Mouse (Mus musculus) kidney, postnatal 0 days (tissue): ENCODE results near the gene Epor. TPM values are rescaled to one million over a fixed set of nuclear protein-coding genes. Genes with fewer than 3 reads are reported as not detected.
A peak's percentile ranks its signal among the peaks of the same experiment; 100 is the strongest.

ENCODE experiments used
- ATAC-seq: fragments of 200-750 bp; cut with Nextera tagmentation; replicated peaks from 2 replicates; pipeline ENCODE4 v1.8.0; 2017; ENCODE audit warnings: low read depth, moderate number of reproducible peaks, moderate TSS enrichment, moderate library complexity; ENCODE audit not compliant: low FRiP score
- DNase-seq: peaks from one replicate; pipeline ENCODE4 v3.0.0-alpha.2; 2016; ENCODE audit warnings: low spot score
- H3K27ac ChIP-seq: fragments of 300-500 bp; sonication (generic); 2 replicates; pipeline ENCODE4 v1.5.1; 2014; ENCODE audit warnings: mild to moderate bottlenecking
- H3K27me3 ChIP-seq: fragments of 300-500 bp; sonication (generic); 2 replicates; pipeline ENCODE4 v1.6.1; 2014; ENCODE audit warnings: low read length, mixed read lengths; ENCODE audit not compliant: insufficient read depth
- H3K36me3 ChIP-seq: fragments of 300-500 bp; sonication (generic); 2 replicates; pipeline ENCODE4 v1.6.1; 2014; ENCODE audit warnings: low read length, mixed read lengths; ENCODE audit not compliant: insufficient read depth
- H3K4me1 ChIP-seq: fragments of 300-500 bp; sonication (generic); replicated peaks from 2 replicates; pipeline ENCODE4 v1.6.1; 2014; ENCODE audit warnings: antibody characterized with exemption, low read length, mixed read lengths; ENCODE audit not compliant: insufficient read depth
- H3K4me2 ChIP-seq: fragments of 300-500 bp; sonication (generic); 2 replicates; pipeline ENCODE4 v1.6.1; 2014; ENCODE audit warnings: mild to moderate bottlenecking, low read length, moderate library complexity, mixed read lengths
- H3K4me3 ChIP-seq: fragments of 300-500 bp; sonication (generic); replicated peaks from 2 replicates; pipeline ENCODE4 v1.5.1; 2014; ENCODE audit warnings: low read depth, low read length
- H3K9ac ChIP-seq: fragments of 300-500 bp; sonication (generic); 2 replicates; pipeline ENCODE4 v1.6.1; 2014; ENCODE audit warnings: low read depth, low read length
- H3K9me3 ChIP-seq: fragments of 300-500 bp; sonication (generic); replicated peaks from 2 replicates; pipeline ENCODE4 v1.6.1; 2016; ENCODE audit warnings: low read length, inconsistent platforms, mixed read lengths
- CTCF ChIP-seq: IDR thresholded peaks from 2 replicates; pipeline ENCODE4 v1.5.1; 2016; ENCODE audit warnings: antibody characterized with exemption, low read depth, mild to moderate bottlenecking, moderate library complexity
- WGBS: fragments of 180-500 bp; shearing (Covaris S2); extraction: QIAGEN DNeasy Blood & Tissue Kit; methylation state at CpG from one replicate; pipeline ENCODE4 v1.1.7; 2014; 5-methylcytosine and 5-hydroxymethylcytosine counted together
- polyA plus RNA-seq: library from polyadenylated mRNA; unstranded; fragments of >200 nt; fragmentation: Nextera tagmentation; extraction: Ambion mirVana; gene quantifications from 2 replicates; pipeline ENCODE4 v1.2.1, GENCODE M21; 2015

Gene Epor
- polyA plus RNA-seq, 1 experiment from 2014 or later: 16.1 TPM

DNA sequence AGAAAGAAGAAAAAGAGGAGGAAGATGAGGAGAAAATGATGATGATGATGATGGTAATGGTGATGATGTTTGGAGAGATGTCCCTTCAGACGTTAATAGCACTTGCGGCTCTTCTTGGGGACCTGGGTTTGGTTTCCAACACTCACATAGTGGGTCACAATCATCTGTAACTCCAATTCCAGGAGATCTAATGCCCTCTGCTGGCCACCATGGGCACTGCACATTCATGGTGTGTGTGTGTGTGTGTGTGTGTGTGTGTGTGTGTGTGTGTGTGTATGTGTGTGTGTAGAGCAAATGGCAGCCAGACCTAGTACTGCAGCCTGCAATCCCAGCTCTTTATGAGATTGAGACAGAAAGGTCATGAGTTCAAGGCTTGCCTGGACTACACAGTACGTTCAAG lies 11.3 kb downstream of the Epor start:
- Histone ChIP-seq H3K4me1 (peaks cover 4% of the 10 kb centered on the region; the same call in 1 of the 2 replicates), H3K36me3 (no peaks in the 10 kb centered on the region), H3K4me2 (no peak overlapping the region), H3K9me3 (no peaks in the 10 kb centered on the region), H3K27me3 (no peaks in the 10 kb centered on the region), H3K9ac (no peak overlapping the region), H3K27ac (no peak overlapping the region), H3K4me3 (no peak overlapping the region)
- WGBS: 75% methylated on average over 3 of the region's 3 CpGs
- ATAC-seq (no peak), DNase-seq (no peak)
- TF ChIP-seq CTCF: peak; percentile 53

DNA sequence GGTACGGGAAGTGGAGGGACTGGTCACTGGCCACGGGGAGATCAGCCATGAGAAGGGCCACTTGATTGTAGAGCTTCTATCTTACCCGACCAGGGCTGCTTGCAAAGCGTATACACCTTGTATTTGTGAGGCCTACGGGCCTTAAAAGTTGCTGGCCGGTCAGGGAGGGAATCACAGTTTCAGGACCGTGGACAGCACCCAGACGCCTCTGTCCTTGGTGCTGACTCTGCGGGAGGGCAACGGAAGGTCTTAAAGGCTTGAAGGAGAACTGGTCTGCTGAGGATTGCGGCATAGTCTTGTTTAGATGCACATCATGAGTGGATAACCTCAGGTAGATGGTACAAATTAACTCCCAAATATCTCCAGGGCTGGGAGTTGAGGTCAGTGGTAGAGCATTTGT lies 13.0 kb downstream of the Epor start:
- DNase-seq (peak; percentile 64), ATAC-seq (no peak)
- H3K4me3 ChIP-seq: no peak overlapping the region
- 15% methylated on average over 11 of the region's 11 CpGs for WGBS
- H3K27me3 ChIP-seq: no peaks in the 10 kb centered on the region
- no peaks in the 10 kb centered on the region for H3K9me3 ChIP-seq
- H3K36me3 ChIP-seq: no peaks in the 10 kb centered on the region
- TF ChIP-seq CTCF: no peak
- H3K4me1 ChIP-seq: peaks cover 4% of the 10 kb centered on the region; the same call in 1 of the 2 replicates
- no peak overlapping the region for H3K4me2 ChIP-seq
- no peak overlapping the region for H3K27ac ChIP-seq
- H3K9ac ChIP-seq: no peak overlapping the region

- ATAC-seq (no peak), DNase-seq (no peak)
- Histone ChIP-seq H3K4me2 (no peak overlapping the region), H3K27ac (no peak overlapping the region), H3K27me3 (no peaks in the 10 kb centered on the region), H3K4me1 (peaks cover 4% of the 10 kb centered on the region; the same call in 1 of the 2 replicates), H3K36me3 (no peaks in the 10 kb centered on the region), H3K4me3 (no peak overlapping the region), H3K9ac (no peak overlapping the region), H3K9me3 (no peaks in the 10 kb centered on the region)
- WGBS: 69% methylated on average over 6 of the region's 6 CpGs
- TF ChIP-seq CTCF: no peak
Measured at GRCm38 (mm10) chr9:21948790-21949189, 14.5 kb downstream of the Epor start.

GRCm38 (mm10) chr9:21948146-21948545 lies 15.2 kb downstream of the Epor start:
- ATAC-seq (no peak), DNase-seq (no peak)
- H3K4me2 ChIP-seq: no peak overlapping the region
- H3K4me1 ChIP-seq: peaks cover 4% of the 10 kb centered on the region; the same call in 1 of the 2 replicates
- no peak overlapping the region for H3K4me3 ChIP-seq
- H3K36me3 ChIP-seq: no peaks in the 10 kb centered on the region
- no peak overlapping the region for H3K27ac ChIP-seq
- H3K9me3 ChIP-seq: no peaks in the 10 kb centered on the region
- H3K9ac ChIP-seq: no peak overlapping the region
- H3K27me3 ChIP-seq: no peaks in the 10 kb centered on the region
- no peak for TF ChIP-seq CTCF
- 51% methylated on average over 8 of the region's 8 CpGs for WGBS

GRCm38 (mm10) chr9:21947540-21948130 lies 15.7 kb downstream of the Epor start:
- H3K27me3 ChIP-seq: no peaks in the 10 kb centered on the region
- no peaks in the 10 kb centered on the region for H3K36me3 ChIP-seq
- 13% methylated on average over 20 of the region's 28 CpGs for WGBS
- H3K9me3 ChIP-seq: no peaks in the 10 kb centered on the region
- no peak for DNase-seq
- no peak overlapping the region for H3K9ac ChIP-seq
- no peak overlapping the region for H3K4me2 ChIP-seq
- TF ChIP-seq CTCF: no peak
- peaks cover 4% of the 10 kb centered on the region; the same call in 1 of the 2 replicates for H3K4me1 ChIP-seq
- H3K27ac ChIP-seq: no peak overlapping the region
- H3K4me3 ChIP-seq: no peak overlapping the region
- no peak for ATAC-seq

GRCm38 (mm10) chr9:21944267-21944666 lies 19.0 kb downstream of the Epor start:
- Histone ChIP-seq H3K4me3 (no peak overlapping the region), H3K27ac (no peak overlapping the region), H3K9me3 (no peaks in the 10 kb centered on the region), H3K9ac (no peak overlapping the region), H3K4me2 (0 out of 2 replicates have a peak overlapping the region, but pooled peaks have one; percentile 21), H3K4me1 (peaks cover 4% of the 10 kb centered on the region; the same call in 1 of the 2 replicates), H3K36me3 (no peaks in the 10 kb centered on the region), H3K27me3 (no peaks in the 10 kb centered on the region)
- DNase-seq: no peak
- no peak for ATAC-seq
- no peak for TF ChIP-seq CTCF
- 16% methylated on average over 23 of the region's 23 CpGs for WGBS

GRCm38 (mm10) chr9:21943638-21944037 lies 19.7 kb downstream of the Epor start:
- no peak overlapping the region for H3K4me2 ChIP-seq
- H3K4me3 ChIP-seq: no peak overlapping the region
- H3K36me3 ChIP-seq: no peaks in the 10 kb centered on the region
- no peaks in the 10 kb centered on the region for H3K9me3 ChIP-seq
- ATAC-seq (no peak), DNase-seq (no peak)
- no peaks in the 10 kb centered on the region for H3K27me3 ChIP-seq
- peaks cover 4% of the 10 kb centered on the region; the same call in 1 of the 2 replicates for H3K4me1 ChIP-seq
- 49% methylated on average over 12 of the region's 12 CpGs for WGBS
- TF ChIP-seq CTCF: no peak
- no peak overlapping the region for H3K9ac ChIP-seq
- no peak overlapping the region for H3K27ac ChIP-seq
